Comparison of ENCODE assay signal across 16 mouse cellular contexts in genomic region chr1:63553039-63553438, GRCm38 (mm10).
A peak's percentile ranks its signal among the peaks of the same experiment; 100 is the strongest.
DNase-seq lines count a peak whose midpoint lies in the region; ATAC-seq and TF ChIP-seq lines count a peak whose summit lies in the region.
"Had no signal": no experiment of that assay in that cellular context is flagged by ENCODE, and none has a peak within 500 bp of the region (broad histone marks: within the 10 kb centered on the region; RNA-seq: fewer than 3 reads in every experiment).

No protein-coding gene starts in this region.

- H3K27ac ChIP-seq in intestine, embryonic 14.5 days (ENCODE audit: low read depth): peak overlapping the region; percentile 38; the same call in 1 of the 2 replicates
- H3K27ac ChIP-seq in intestine, embryonic 16.5 days (ENCODE audit: low read length): no peak overlapping the region
- H3K27ac ChIP-seq in embryonic fibroblast, embryonic 13.5 days (ENCODE audit: insufficient read depth, low read length): peak overlapping the region; percentile 4; the same call in 1 of the 2 replicates
- H3K27ac ChIP-seq in limb, embryonic 13.5 days: peak overlapping the region; percentile 56; the same call in 1 of the 2 replicates
- H3K27ac ChIP-seq: macrophage had no signal

- no peak overlapping the region for H3K4me2 ChIP-seq in intestine, embryonic 14.5 days (ENCODE audit: low read length)
- no peak overlapping the region for H3K4me2 ChIP-seq in intestine, embryonic 16.5 days (ENCODE audit: low read depth, low read length)
- H3K4me2 ChIP-seq in limb, embryonic 13.5 days (replicated peaks): no peak overlapping the region

- TF ChIP-seq POLR2A in embryonic fibroblast, embryonic 13.5 days (IDR thresholded peaks at IDR 0.05; ENCODE audit: low read depth, low read length): no peak

- TF ChIP-seq CTCF in embryonic fibroblast, embryonic 13.5 days (IDR thresholded peaks at IDR 0.05; ENCODE audit: borderline replicate concordance, insufficient read depth, low read length): no peak

- H3K36me3 ChIP-seq in intestine, embryonic 14.5 days (ENCODE audit: control insufficient read depth, insufficient read depth, low read length): no peaks in the 10 kb centered on the region
- H3K36me3 ChIP-seq in intestine, embryonic 16.5 days (ENCODE audit: control insufficient read depth, insufficient read depth, low read length): no peaks in the 10 kb centered on the region
- H3K36me3 ChIP-seq in limb, embryonic 13.5 days: no peaks in the 10 kb centered on the region

- H3K4me1 ChIP-seq in intestine, embryonic 14.5 days (replicated peaks; ENCODE audit: control insufficient read depth, insufficient read depth, low read length): 0 out of 2 replicates have a peak, but pooled peaks cover 4% of the 10 kb centered on the region
- H3K4me1 ChIP-seq in intestine, embryonic 16.5 days (ENCODE audit: control insufficient read depth, insufficient read depth, low read length): no peaks in the 10 kb centered on the region
- peaks cover 12% of the 10 kb centered on the region for H3K4me1 ChIP-seq in embryonic fibroblast, embryonic 13.5 days (ENCODE audit: control insufficient read depth, insufficient read depth, low read length)
- H3K4me1 ChIP-seq in limb, embryonic 13.5 days: peaks cover 16% of the 10 kb centered on the region

- no peak overlapping the region for H3K4me3 ChIP-seq in intestine, embryonic 14.5 days (ENCODE audit: low read depth, low read length)
- no peak overlapping the region for H3K4me3 ChIP-seq in intestine, embryonic 16.5 days (ENCODE audit: low read length)
- no peak overlapping the region for H3K4me3 ChIP-seq in embryonic fibroblast, embryonic 13.5 days (ENCODE audit: insufficient read depth, low read length)
- H3K4me3 ChIP-seq in limb, embryonic 13.5 days: no peak overlapping the region

- H3K9me3 ChIP-seq in intestine, embryonic 14.5 days (ENCODE audit: control insufficient read depth, low read length): no peaks in the 10 kb centered on the region
- no peaks in the 10 kb centered on the region for H3K9me3 ChIP-seq in intestine, embryonic 16.5 days (ENCODE audit: control insufficient read depth, low read length)
- no peaks in the 10 kb centered on the region for H3K9me3 ChIP-seq in limb, embryonic 13.5 days

- no peak overlapping the region for H3K9ac ChIP-seq in intestine, embryonic 14.5 days (ENCODE audit: low read length)
- H3K9ac ChIP-seq in intestine, embryonic 16.5 days (ENCODE audit: low read depth, low read length): no peak overlapping the region
- no peak overlapping the region for H3K9ac ChIP-seq in limb, embryonic 13.5 days
- H3K9ac ChIP-seq: liver, postnatal 0 days had no signal

- no peak for ATAC-seq in intestine, embryonic 14.5 days (replicated peaks; ENCODE audit: low FRiP score, low TSS enrichment, low read depth)
- ATAC-seq in intestine, embryonic 16.5 days: no peak
- 0 out of 2 replicates have a peak, but pooled peaks have one; percentile 44 for ATAC-seq in limb, embryonic 13.5 days (ENCODE audit: low FRiP score, low read depth)
- ATAC-seq: hindbrain, embryonic 16.5 days; liver, postnatal 0 days; midbrain, embryonic 16.5 days had no signal

- WGBS in intestine, embryonic 14.5 days: 27% methylated on average over 5 of the region's 5 CpGs
- WGBS in intestine, embryonic 16.5 days: 34% methylated on average over 5 of the region's 5 CpGs
- WGBS in limb, embryonic 13.5 days: 10% methylated on average over 5 of the region's 5 CpGs

- no peaks in the 10 kb centered on the region for H3K27me3 ChIP-seq in intestine, embryonic 14.5 days (replicated peaks; ENCODE audit: control insufficient read depth, insufficient read depth, low read length)
- H3K27me3 ChIP-seq in intestine, embryonic 16.5 days (replicated peaks; ENCODE audit: control insufficient read depth, insufficient read depth, low read length): no peaks in the 10 kb centered on the region
- H3K27me3 ChIP-seq in limb, embryonic 13.5 days: no peaks in the 10 kb centered on the region

- no peak for DNase-seq in intestine, embryonic 14.5 days (ENCODE audit: low spot score)
- peak; percentile 58 for DNase-seq in embryo, embryonic 10 days (ENCODE audit: low spot score)
- DNase-seq in spleen, postnatal 14 days (ENCODE audit: low spot score in 2 of 2): no peak
- DNase-seq in adrenal gland, adult (ENCODE audit: inconsistent age in 2 of 2, low spot score in 1 of 2): no peak
- no peak for DNase-seq in cerebellum, postnatal 10 days
- DNase-seq: cerebellum, adult 11 months; heart, postnatal 14 days; kidney, postnatal 36 days; liver, postnatal 0 days; right cerebral cortex, postnatal 25 days had no signal
